Comparison of ENCODE assay signal across 8 mouse cellular contexts in genomic region chr7:74371208-74371607, GRCm38 (mm10).
DNase-seq lines count a peak whose midpoint lies in the region; ATAC-seq lines count a peak whose summit lies in the region.

No protein-coding gene starts in this region.

- peak; percentile 65 for DNase-seq in heart, adult 8-10 months (ENCODE audit: low spot score)
- DNase-seq in CD4-positive helper T cell, adult 2 months (ENCODE audit: low read depth, low spot score): peak; percentile 32
- DNase-seq in cerebellum, adult 11 months: peak; percentile 50
- peak; percentile 64 for DNase-seq in forelimb bud, embryonic 11.5 days (ENCODE audit: low read depth, low spot score)
- DNase-seq in kidney, postnatal 14 days: peak; percentile 63
- no peak for DNase-seq in thymus, adult 18-20 months

- H3K4me3 ChIP-seq in heart, embryonic 12.5 days: no peak overlapping the region
- no peak overlapping the region for H3K4me3 ChIP-seq in midbrain, embryonic 16.5 days (ENCODE audit: low read depth, low read length)

- no peak overlapping the region for H3K27ac ChIP-seq in heart, embryonic 12.5 days (ENCODE audit: poor library complexity, severe bottlenecking)
- no peak overlapping the region for H3K27ac ChIP-seq in midbrain, embryonic 16.5 days (ENCODE audit: low read length)

- no peaks in the 10 kb centered on the region for H3K9me3 ChIP-seq in heart, embryonic 12.5 days (replicated peaks)
- no peaks in the 10 kb centered on the region for H3K9me3 ChIP-seq in midbrain, embryonic 16.5 days (replicated peaks; ENCODE audit: control insufficient read depth, low read length, poor library complexity, severe bottlenecking)

- no peaks in the 10 kb centered on the region for H3K27me3 ChIP-seq in heart, embryonic 12.5 days (replicated peaks)
- no peaks in the 10 kb centered on the region for H3K27me3 ChIP-seq in midbrain, embryonic 16.5 days (ENCODE audit: control insufficient read depth, insufficient read depth, low read depth, low read length)

- peaks cover 16% of the 10 kb centered on the region for H3K4me1 ChIP-seq in heart, embryonic 12.5 days (replicated peaks)
- peaks cover 11% of the 10 kb centered on the region for H3K4me1 ChIP-seq in midbrain, embryonic 16.5 days (ENCODE audit: control insufficient read depth, insufficient read depth, low read length)

- ATAC-seq in heart, embryonic 12.5 days (ENCODE audit: insufficient number of reproducible peaks, low FRiP score): no peak; the same call in 1 of the 2 replicates
- peak; percentile 71; the same call in 1 of the 2 replicates for ATAC-seq in midbrain, embryonic 16.5 days

- H3K9ac ChIP-seq in heart, embryonic 12.5 days: no peak overlapping the region
- H3K9ac ChIP-seq in midbrain, embryonic 16.5 days (ENCODE audit: low read depth, low read length): no peak overlapping the region

- no peaks in the 10 kb centered on the region for H3K36me3 ChIP-seq in heart, embryonic 12.5 days
- no peaks in the 10 kb centered on the region for H3K36me3 ChIP-seq in midbrain, embryonic 16.5 days (ENCODE audit: control insufficient read depth, insufficient read depth, low read length)

- WGBS in heart, embryonic 12.5 days: 28% methylated on average over 2 of the region's 2 CpGs
- 26% methylated on average over 2 of the region's 2 CpGs for WGBS in midbrain, embryonic 16.5 days

- no peak overlapping the region for H3K4me2 ChIP-seq in heart, embryonic 12.5 days
- H3K4me2 ChIP-seq in midbrain, embryonic 16.5 days (ENCODE audit: low read length): no peak overlapping the region

Comparison
In these comparisons a context has a peak if more than half of its experiments do, and no peak if none do; other contexts are left out.
1. DNase-seq: peak in heart, adult 8-10 months (single experiment), CD4-positive helper T cell, adult 2 months (single experiment), cerebellum, adult 11 months (single experiment), forelimb bud, embryonic 11.5 days (single experiment) and kidney, postnatal 14 days (single experiment); none in thymus, adult 18-20 months (0 of 2).